Mouse (Mus musculus) MEL (cell line): ENCODE data around the gene 4931408C20Rik. TPM values are rescaled to one million over a fixed set of nuclear protein-coding genes. Genes with fewer than 3 reads are reported as not detected.

Experiments
- DNase-seq: peaks from one replicate; pipeline ENCODE4 v3.0.0; 2011; ENCODE audit warnings: low read depth, low spot score
- H3K27ac ChIP-seq: 2 replicates; pipeline ENCODE4 v1.5.1; 2012; ENCODE audit warnings: low read depth, mild to moderate bottlenecking, control low read depth, low read length, moderate library complexity; ENCODE audit not compliant: control insufficient read depth
- H3K27me3 ChIP-seq, 2 experiments: fragments of 150-350 bp in 1 of 2; sonication (generic) in 1 of 2; 2 replicates each; pipeline ENCODE4 v1.6.1; 2012; ENCODE audit warnings: low read length in 2 of 2, mild to moderate bottlenecking in 2 of 2, improper control_type of control experiment in 1 of 2, moderate library complexity in 1 of 2; ENCODE audit not compliant: insufficient read depth in 2 of 2, control insufficient read depth in 1 of 2
- H3K36me3 ChIP-seq, 2 experiments: 2 replicates each; pipeline ENCODE4 v1.6.1; 2012 to 2014; ENCODE audit warnings: low read length in 2 of 2, improper control_type of control experiment in 1 of 2, inconsistent platforms in 1 of 2, mild to moderate bottlenecking in 1 of 2; ENCODE audit not compliant: insufficient read depth in 2 of 2, control insufficient read depth in 1 of 2
- H3K4me1 ChIP-seq, 2 experiments: fragments of 150-350 bp in 1 of 2; sonication (generic) in 1 of 2; 2 replicates each; pipeline ENCODE4 v1.6.1; 2012; ENCODE audit warnings: low read length in 2 of 2, improper control_type of control experiment in 1 of 2, mild to moderate bottlenecking in 1 of 2; ENCODE audit not compliant: insufficient read depth in 2 of 2, control insufficient read depth in 1 of 2
- H3K4me3 ChIP-seq, 2 experiments: fragments of 150-350 bp in 1 of 2; sonication (generic) in 1 of 2; 2 replicates each; pipeline ENCODE4 v1.5.1; 2012; ENCODE audit warnings: low read depth in 2 of 2, low read length in 2 of 2, mild to moderate bottlenecking in 2 of 2, moderate library complexity in 2 of 2, control low read depth in 1 of 2, improper control_type of control experiment in 1 of 2; ENCODE audit not compliant: control insufficient read depth in 1 of 2, insufficient read depth in 1 of 2
- H3K79me2 ChIP-seq: 2 replicates; pipeline ENCODE4 v1.6.1; 2012; ENCODE audit warnings: mild to moderate bottlenecking, low read length, moderate library complexity; ENCODE audit not compliant: control insufficient read depth, poor library complexity, insufficient read depth
- H3K9ac ChIP-seq: 2 replicates; pipeline ENCODE4 v1.6.1; 2012; ENCODE audit warnings: low read depth, mild to moderate bottlenecking, control low read depth, low read length, moderate library complexity; ENCODE audit not compliant: control insufficient read depth, poor library complexity, severe bottlenecking
- H3K9me3 ChIP-seq: fragments of 150-350 bp; sonication (generic); replicated peaks from 2 replicates; pipeline ENCODE4 v1.6.1; 2012; ENCODE audit warnings: mild to moderate bottlenecking, low read length, improper control_type of control experiment, moderate library complexity; ENCODE audit not compliant: insufficient read depth
- BHLHE40 ChIP-seq: IDR thresholded peaks from 2 replicates; pipeline ENCODE4 v1.6.1; 2012; ENCODE audit warnings: low read depth, mild to moderate bottlenecking, inconsistent platforms, low read length, improper control_type of control experiment, borderline replicate concordance
- CHD1 ChIP-seq: IDR thresholded peaks from 2 replicates; pipeline ENCODE4 v1.6.1; 2012; ENCODE audit warnings: low read depth, mild to moderate bottlenecking, inconsistent platforms, low read length, improper control_type of control experiment
- E2F4 ChIP-seq: IDR thresholded peaks from 2 replicates; pipeline ENCODE4 v1.6.1; 2011; ENCODE audit warnings: low read depth, low read length, improper control_type of control experiment, borderline replicate concordance
- ELF1 ChIP-seq: IDR thresholded peaks from 2 replicates; pipeline ENCODE4 v1.6.1; 2014; ENCODE audit warnings: low read depth, mild to moderate bottlenecking, inconsistent platforms, low read length, improper control_type of control experiment, moderate library complexity
- GATA1 ChIP-seq: IDR thresholded peaks from 2 replicates; pipeline ENCODE4 v1.6.1; 2011; ENCODE audit warnings: low read depth, low read length, improper control_type of control experiment
- HCFC1 ChIP-seq: IDR thresholded peaks from 2 replicates; pipeline ENCODE4 v1.6.1; 2012; ENCODE audit warnings: low read depth, mild to moderate bottlenecking, inconsistent platforms, low read length, improper control_type of control experiment, moderate library complexity
- JUND ChIP-seq: IDR thresholded peaks from 2 replicates; pipeline ENCODE4 v1.6.1; 2011; ENCODE audit warnings: low read depth, mild to moderate bottlenecking, improper control_type of control experiment, low read length
- MEF2A ChIP-seq: IDR thresholded peaks from 2 replicates; pipeline ENCODE4 v1.6.1; 2014; ENCODE audit warnings: low read depth, mild to moderate bottlenecking, inconsistent platforms, low read length, improper control_type of control experiment; ENCODE audit not compliant: poor library complexity, insufficient replicate concordance, severe bottlenecking; ENCODE audit errors: extremely low read depth
- MXI1 ChIP-seq: IDR thresholded peaks from 2 replicates; pipeline ENCODE4 v1.6.1; 2011; ENCODE audit warnings: mild to moderate bottlenecking, low read depth, low read length, improper control_type of control experiment
- MYC ChIP-seq: IDR thresholded peaks from 2 replicates; pipeline ENCODE4 v1.6.1; 2011; ENCODE audit warnings: low read depth, mild to moderate bottlenecking, low read length, improper control_type of control experiment, moderate library complexity
- POLR2AphosphoS2 ChIP-seq: IDR thresholded peaks from 2 replicates; pipeline ENCODE4 v1.6.1; 2011; ENCODE audit warnings: low read length, improper control_type of control experiment
- RCOR1 ChIP-seq: IDR thresholded peaks from 2 replicates; pipeline ENCODE4 v1.6.1; 2012; ENCODE audit warnings: low read depth, mild to moderate bottlenecking, inconsistent platforms, low read length, improper control_type of control experiment
- SMC3 ChIP-seq: IDR thresholded peaks from 2 replicates; pipeline ENCODE4 v1.6.1; 2011; ENCODE audit warnings: low read depth, low read length, improper control_type of control experiment
- TAL1 ChIP-seq: IDR thresholded peaks from 2 replicates; pipeline ENCODE4 v1.6.1; 2012; ENCODE audit warnings: mild to moderate bottlenecking, inconsistent platforms, low read length, moderate library complexity, mixed read lengths
- TBP ChIP-seq: IDR thresholded peaks from 2 replicates; pipeline ENCODE4 v1.8.0; 2011; ENCODE audit warnings: low read depth, low read length, improper control_type of control experiment
- UBTF ChIP-seq: IDR thresholded peaks from 2 replicates; pipeline ENCODE4 v1.6.1; 2012; ENCODE audit warnings: low read depth, mild to moderate bottlenecking, inconsistent platforms, low read length, improper control_type of control experiment, moderate library complexity, borderline replicate concordance; ENCODE audit not compliant: insufficient read depth
- USF1 ChIP-seq: IDR thresholded peaks from 2 replicates; pipeline ENCODE4 v1.6.1; 2014; ENCODE audit warnings: low read depth, mild to moderate bottlenecking, inconsistent platforms, low read length, improper control_type of control experiment, moderate library complexity
- USF2 ChIP-seq, 2 experiments: IDR thresholded peaks; 2 replicates each; pipeline ENCODE4 v1.6.1; 2011 to 2012; ENCODE audit warnings: improper control_type of control experiment in 2 of 2, low read length in 2 of 2, borderline replicate concordance in 1 of 2, inconsistent platforms in 1 of 2, low read depth in 1 of 2, mild to moderate bottlenecking in 1 of 2; ENCODE audit not compliant: insufficient read depth in 1 of 2
- ZC3H11A ChIP-seq: IDR thresholded peaks from 2 replicates; pipeline ENCODE4 v1.6.1; 2012; ENCODE audit warnings: low read depth, mild to moderate bottlenecking, inconsistent platforms, low read length, improper control_type of control experiment
- ZKSCAN1 ChIP-seq: IDR thresholded peaks from 2 replicates; pipeline ENCODE4 v1.6.1; 2012; ENCODE audit warnings: low read depth, mild to moderate bottlenecking, inconsistent platforms, low read length, improper control_type of control experiment, moderate library complexity
- ZMIZ1 ChIP-seq: IDR thresholded peaks from 2 replicates; pipeline ENCODE4 v1.6.1; 2012; ENCODE audit warnings: low read depth, mild to moderate bottlenecking, inconsistent platforms, low read length, improper control_type of control experiment, moderate library complexity
- ZNF384 ChIP-seq: IDR thresholded peaks from 2 replicates; pipeline ENCODE4 v1.6.1; 2012; ENCODE audit warnings: low read depth, mild to moderate bottlenecking, inconsistent platforms, low read length, improper control_type of control experiment
- polyA plus RNA-seq, 2 experiments: library from polyadenylated mRNA; stranded (reverse) in 1 of 2; unstranded in 1 of 2; fragments of >175 nt in 1 of 2; fragments of >200 nt in 1 of 2; gene quantifications; 2 replicates each; pipeline versions ENCODE4 v1.2.1 to v1.2.4; 2012; ENCODE audit warnings: low replicate concordance in 2 of 2, low read depth in 1 of 2; ENCODE audit not compliant: insufficient read length in 2 of 2, insufficient read depth in 1 of 2, missing spikeins in 1 of 2
- total RNA-seq: library from RNA; depleted of rRNA; stranded (reverse); fragments of 300-350 nt; gene quantifications from 2 replicates; pipeline ENCODE4 v1.2.3, GENCODE M21; 2012

4931408C20Rik gene
- total and polyA plus RNA-seq, 3 experiments = not detected

DNA sequence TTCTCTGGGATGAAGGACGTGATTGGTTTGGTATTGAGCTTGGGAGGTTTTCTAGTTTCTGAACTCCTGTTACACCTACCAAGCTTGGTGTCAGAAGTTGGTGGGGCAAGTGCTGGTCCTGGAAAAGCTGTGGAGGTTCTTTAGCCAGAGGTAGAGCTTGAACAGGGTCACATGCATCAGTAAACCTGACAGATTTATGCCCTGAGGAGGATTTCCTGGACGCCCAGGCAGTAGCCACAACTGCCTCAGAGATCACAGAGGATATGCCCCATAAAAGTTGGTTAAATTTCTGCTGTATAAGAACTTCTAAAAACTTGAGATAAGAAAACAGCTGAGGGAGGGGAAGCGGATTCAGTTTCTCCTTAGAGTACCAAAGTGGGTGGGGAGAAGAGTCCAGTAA is 1.9 kb downstream of the 4931408C20Rik start:
- Histone ChIP-seq H3K36me3 (no peaks in the 10 kb centered on the region), H3K79me2 (no peaks in the 10 kb centered on the region), H3K4me1 (no peaks in the 10 kb centered on the region), H3K9ac (no peak overlapping the region), H3K27ac (no peak overlapping the region), H3K9me3 (no peaks in the 10 kb centered on the region; the same call in 1 of the 2 replicates), H3K27me3 (no peaks in the 10 kb centered on the region), H3K4me3 (no peak overlapping the region)
- DNase-seq = no peak
- TF ChIP-seq ZKSCAN1 (no peak), HCFC1 (no peak), CHD1 (no peak), TAL1 (no peak), USF2 (IDR thresholded peaks at IDR 0.05; ENCODE audit: borderline replicate concordance in 1 of 2, insufficient read depth in 1 of 2, low read depth in 1 of 2, low read length in 2 of 2) (no peak), POLR2AphosphoS2 (no peak), ZMIZ1 (no peak), RCOR1 (no peak)

GRCm38 (mm10) chr1:26649704-26650388 is 37.4 kb downstream of the 4931408C20Rik start:
- H3K4me1 ChIP-seq = no peaks in the 10 kb centered on the region
- no peak overlapping the region for H3K27ac ChIP-seq
- H3K4me3 ChIP-seq = no peak overlapping the region
- H3K27me3 ChIP-seq = no peaks in the 10 kb centered on the region
- H3K79me2 ChIP-seq = no peaks in the 10 kb centered on the region
- DNase-seq = no peak
- no peaks in the 10 kb centered on the region for H3K36me3 ChIP-seq
- H3K9me3 ChIP-seq = no peaks in the 10 kb centered on the region
- no peak overlapping the region for H3K9ac ChIP-seq
- TF ChIP-seq HCFC1 (no peak), USF2 (IDR thresholded peaks at IDR 0.05; ENCODE audit: borderline replicate concordance in 1 of 2, insufficient read depth in 1 of 2, low read depth in 1 of 2, low read length in 2 of 2) (no peak), ZNF384 (no peak), TBP (no peak), USF1 (no peak), GATA1 (no peak), JUND (no peak), BHLHE40 (no peak), ZC3H11A (no peak), SMC3 (no peak), ZKSCAN1 (no peak), POLR2AphosphoS2 (no peak), ZMIZ1 (no peak), MEF2A (no peak), MXI1 (no peak), E2F4 (no peak), UBTF (no peak), ELF1 (no peak), MYC (no peak)
